Mouse (Mus musculus): ENCODE measurements around the gene Iqsec1. TPM values are rescaled to one million over a fixed set of nuclear protein-coding genes. Genes with fewer than 3 reads are reported as not detected.
"Not testable (repeated sequence)": the region's sequence is repeated elsewhere in the genome, so short reads cannot be mapped to it uniquely, and the experiment has no call there.

Gene Iqsec1
- total and polyA plus RNA-seq, 2 experiments from 2014 or later: 34.5 to 149 TPM

DNA sequence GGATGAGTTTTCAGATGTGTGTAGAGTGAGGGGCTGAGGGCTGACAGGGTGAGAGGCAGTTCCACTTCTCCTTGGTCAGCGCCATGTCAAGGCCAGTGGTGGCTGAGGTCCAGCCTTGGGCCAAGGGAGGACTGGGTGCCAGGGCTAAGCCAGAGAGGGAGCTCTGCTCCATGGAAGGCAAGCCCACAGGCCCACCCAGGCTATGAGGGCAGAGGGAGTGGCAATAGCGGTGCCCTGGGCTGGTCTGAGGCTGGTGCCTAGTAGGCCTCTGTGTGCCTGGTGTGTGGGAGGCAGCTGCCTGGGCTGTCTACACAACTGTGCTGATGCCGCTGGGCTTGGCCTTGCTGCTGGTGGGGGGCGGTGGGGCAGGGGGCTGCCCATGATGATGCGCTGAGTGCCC, 326.3 kb downstream of the Iqsec1 start:
- Histone ChIP-seq H3K9ac (replicated peaks; ENCODE audit: low read length, poor library complexity, severe bottlenecking) (no peak overlapping the region), H3K27me3 (ENCODE audit: insufficient read depth, low read length) (no peaks in the 10 kb centered on the region), H3K27ac (ENCODE audit: low read depth, low read length) (no peak overlapping the region), H3K36me3 (ENCODE audit: insufficient read depth, low read length) (peaks cover 63% of the 10 kb centered on the region), H3K9me3 (ENCODE audit: low read length) (no peaks in the 10 kb centered on the region), H3K4me2 (ENCODE audit: low read depth, low read length, poor library complexity, severe bottlenecking) (no peak overlapping the region), H3K4me3 (ENCODE audit: low read depth, low read length) (no peak overlapping the region), H3K4me1 (ENCODE audit: insufficient read depth, low read length) (no peaks in the 10 kb centered on the region)
- 92% methylated on average over 5 of the region's 5 CpGs for WGBS
- peak; percentile 28; the same call in 1 of the 2 replicates for ATAC-seq (ENCODE audit: low FRiP score)
- TF ChIP-seq CTCF (IDR thresholded peaks at IDR 0.05): no peak
- DNase-seq (ENCODE audit: low spot score): no peak

GRCm38 (mm10) chr6:90661029-90661399, 327.5 kb downstream of the Iqsec1 start:
- no peak for TF ChIP-seq CTCF (IDR thresholded peaks at IDR 0.05)
- Histone ChIP-seq H3K4me3 (ENCODE audit: low read depth, low read length) (no peak overlapping the region), H3K36me3 (ENCODE audit: insufficient read depth, low read length) (peaks cover 52% of the 10 kb centered on the region), H3K4me1 (ENCODE audit: insufficient read depth, low read length) (no peaks in the 10 kb centered on the region), H3K27ac (ENCODE audit: low read depth, low read length) (no peak overlapping the region), H3K9me3 (ENCODE audit: low read length) (no peaks in the 10 kb centered on the region), H3K27me3 (ENCODE audit: insufficient read depth, low read length) (no peaks in the 10 kb centered on the region), H3K4me2 (ENCODE audit: low read depth, low read length, poor library complexity, severe bottlenecking) (no peak overlapping the region), H3K9ac (replicated peaks; ENCODE audit: low read length, poor library complexity, severe bottlenecking) (no peak overlapping the region)
- ATAC-seq (ENCODE audit: low FRiP score) (no peak), DNase-seq (ENCODE audit: low spot score) (no peak)
- WGBS: 89% methylated on average over 11 of the region's 11 CpGs

- H3K36me3 ChIP-seq (ENCODE audit: insufficient read depth, low read length): peaks cover 47% of the 10 kb centered on the region
- H3K27ac ChIP-seq (ENCODE audit: low read depth, low read length): no peak overlapping the region
- H3K4me3 ChIP-seq (ENCODE audit: low read depth, low read length): no peak overlapping the region
- H3K9ac ChIP-seq (replicated peaks; ENCODE audit: low read length, poor library complexity, severe bottlenecking): no peak overlapping the region
- ATAC-seq (ENCODE audit: low FRiP score) (no peak), DNase-seq (ENCODE audit: low spot score) (no peak)
- H3K4me1 ChIP-seq (ENCODE audit: insufficient read depth, low read length): no peaks in the 10 kb centered on the region
- no peak for TF ChIP-seq CTCF (IDR thresholded peaks at IDR 0.05)
- H3K27me3 ChIP-seq (ENCODE audit: insufficient read depth, low read length): no peaks in the 10 kb centered on the region
- no peak overlapping the region for H3K4me2 ChIP-seq (ENCODE audit: low read depth, low read length, poor library complexity, severe bottlenecking)
- H3K9me3 ChIP-seq (ENCODE audit: low read length): no peaks in the 10 kb centered on the region
- 88% methylated on average over 20 of the region's 20 CpGs for WGBS
These were observed 328.0 kb downstream of the Iqsec1 start for GRCm38 (mm10) chr6:90660398-90661028.

DNA sequence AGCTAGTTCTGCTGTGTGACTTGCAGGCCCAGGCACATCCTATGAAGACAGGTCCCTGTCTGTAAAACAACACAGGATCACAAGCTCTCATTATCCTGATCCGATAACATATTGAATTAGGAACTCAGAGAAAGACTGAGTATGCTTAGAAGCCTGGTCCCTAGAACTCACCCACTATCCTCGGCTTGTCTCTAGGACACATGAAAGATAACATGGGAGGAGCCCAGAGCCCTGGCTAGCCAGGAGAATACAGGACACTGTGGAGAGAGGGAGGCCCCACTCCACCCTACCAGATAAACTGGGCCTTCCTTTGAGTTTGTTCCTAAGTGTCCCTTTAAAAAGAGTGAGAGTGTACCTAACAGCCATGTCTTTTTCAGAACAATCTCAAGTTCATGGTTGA, 328.6 kb downstream of the Iqsec1 start:
- DNase-seq (ENCODE audit: low spot score): no peak
- H3K4me1 ChIP-seq (ENCODE audit: insufficient read depth, low read length): no peaks in the 10 kb centered on the region
- 82% methylated on average over 2 of the region's 2 CpGs for WGBS
- TF ChIP-seq CTCF (IDR thresholded peaks at IDR 0.05): no peak
- no peak for ATAC-seq (ENCODE audit: low FRiP score)
- H3K36me3 ChIP-seq (ENCODE audit: insufficient read depth, low read length): peaks cover 41% of the 10 kb centered on the region
- no peak overlapping the region for H3K9ac ChIP-seq (replicated peaks; ENCODE audit: low read length, poor library complexity, severe bottlenecking)
- no peaks in the 10 kb centered on the region for H3K9me3 ChIP-seq (ENCODE audit: low read length)
- no peaks in the 10 kb centered on the region for H3K27me3 ChIP-seq (ENCODE audit: insufficient read depth, low read length)
- no peak overlapping the region for H3K27ac ChIP-seq (ENCODE audit: low read depth, low read length)
- no peak overlapping the region for H3K4me2 ChIP-seq (ENCODE audit: low read depth, low read length, poor library complexity, severe bottlenecking)
- no peak overlapping the region for H3K4me3 ChIP-seq (ENCODE audit: low read depth, low read length)

DNA sequence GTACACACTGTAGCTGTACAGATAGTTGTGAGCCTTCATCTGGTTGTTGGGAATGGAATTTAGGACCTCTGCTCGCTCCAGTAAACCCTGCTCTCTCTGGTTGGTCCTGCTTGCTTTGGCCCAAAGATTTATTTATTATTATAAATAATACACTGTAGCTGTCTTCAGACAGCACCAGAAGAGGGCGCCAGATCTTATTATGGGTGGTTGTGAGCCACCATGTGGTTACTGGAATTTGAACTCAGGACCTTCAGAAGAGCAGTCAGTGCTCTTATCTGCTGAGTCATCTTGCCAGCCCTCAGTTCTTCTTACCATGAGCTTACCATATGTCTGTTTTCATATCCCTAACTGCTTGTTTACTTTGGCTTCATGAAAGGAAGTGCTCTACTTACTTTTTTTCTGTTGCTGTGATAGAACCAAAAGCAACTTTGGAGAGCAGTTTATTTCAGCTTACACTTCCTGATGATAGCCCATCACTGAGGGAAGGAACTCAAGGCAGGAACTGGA, 332.1 kb downstream of the Iqsec1 start:
- not testable (repeated sequence) for H3K4me2 ChIP-seq (ENCODE audit: low read depth, low read length, poor library complexity, severe bottlenecking); H3K9me3 ChIP-seq (ENCODE audit: low read length); H3K27ac ChIP-seq (ENCODE audit: low read depth, low read length); H3K27me3 ChIP-seq (ENCODE audit: insufficient read depth, low read length); ATAC-seq (ENCODE audit: low FRiP score); H3K4me1 ChIP-seq (ENCODE audit: insufficient read depth, low read length); H3K4me3 ChIP-seq (ENCODE audit: low read depth, low read length); DNase-seq (ENCODE audit: low spot score); H3K9ac ChIP-seq (replicated peaks; ENCODE audit: low read length, poor library complexity, severe bottlenecking)
- peaks cover 10% of the 10 kb centered on the region for H3K36me3 ChIP-seq (ENCODE audit: insufficient read depth, low read length)
- 67% methylated on average over 2 of the region's 2 CpGs for WGBS
- peak; percentile 25 for TF ChIP-seq CTCF (IDR thresholded peaks at IDR 0.05)

- Histone ChIP-seq H3K9me3 (ENCODE audit: low read length) (no peaks in the 10 kb centered on the region), H3K4me3 (ENCODE audit: low read depth, low read length) (no peak overlapping the region), H3K27ac (ENCODE audit: low read depth, low read length) (no peak overlapping the region), H3K27me3 (ENCODE audit: insufficient read depth, low read length) (no peaks in the 10 kb centered on the region), H3K4me2 (ENCODE audit: low read depth, low read length, poor library complexity, severe bottlenecking) (no peak overlapping the region), H3K4me1 (ENCODE audit: insufficient read depth, low read length) (no peaks in the 10 kb centered on the region), H3K9ac (replicated peaks; ENCODE audit: low read length, poor library complexity, severe bottlenecking) (no peak overlapping the region), H3K36me3 (ENCODE audit: insufficient read depth, low read length) (no peaks in the 10 kb centered on the region)
- peak; percentile 38 for DNase-seq (ENCODE audit: low spot score)
- TF ChIP-seq CTCF (IDR thresholded peaks at IDR 0.05): peak; percentile 70
- ATAC-seq (ENCODE audit: low FRiP score): no peak
- 66% methylated on average over 2 of the region's 2 CpGs for WGBS
These were observed 334.7 kb downstream of the Iqsec1 start for GRCm38 (mm10) chr6:90653736-90654135.
